Mouse (Mus musculus): ENCODE measurements at regions not wholly inside any gene's neighbourhood (a gene's known extent, or its start where the extent isn't known, plus 50 kb on each side); places are given as distances from the start of the nearest gene placed in this dataset.

GRCm38 (mm10) chr12:49449396-49449795, 64.4 kb downstream of the Gm43517 start:
- DNase-seq (ENCODE audit: low spot score in 2 of 2), result peak in 1 of 2 experiments; percentile 16

- DNase-seq (ENCODE audit: low spot score in 2 of 2), result no peak
These were observed 83.1 kb downstream of the Gm43517 start for GRCm38 (mm10) chr12:49468059-49468458.

GRCm38 (mm10) chr12:49473371-49473770, 88.4 kb downstream of the Gm43517 start:
- DNase-seq (ENCODE audit: low spot score in 2 of 2), result peak; percentile 9 to 31

- DNase-seq (ENCODE audit: low spot score in 2 of 2), result no peak
These were observed 95.7 kb downstream of the Gm43517 start for GRCm38 (mm10) chr12:49480656-49481055.

GRCm38 (mm10) chr12:49481151-49481550, 96.2 kb downstream of the Gm43517 start:
- no peak for DNase-seq (ENCODE audit: low spot score in 2 of 2)

GRCm38 (mm10) chr12:49482367-49482766, 97.4 kb downstream of the Gm43517 start:
- DNase-seq (ENCODE audit: low spot score in 2 of 2), result no peak

- DNase-seq (ENCODE audit: low spot score in 2 of 2), result no peak
These were observed 99.2 kb downstream of the Gm43517 start for GRCm38 (mm10) chr12:49484070-49484770.

- DNase-seq (ENCODE audit: low spot score in 2 of 2), result no peak
These were observed 128.2 kb downstream of the Gm43517 start for GRCm38 (mm10) chr12:49513131-49513530.

- DNase-seq (ENCODE audit: low spot score in 2 of 2), result no peak
These were observed 129.6 kb downstream of the Gm43517 start for GRCm38 (mm10) chr12:49514616-49515015.

Data from frontal cortex, postnatal 25 days (tissue).